Mouse (Mus musculus): ENCODE measurements around the gene Gm7324.
"Not testable (repeated sequence)": the region's sequence is repeated elsewhere in the genome, so short reads cannot be mapped to it uniquely, and the experiment has no call there.

The Gm7324 gene

GRCm38 (mm10) chr14:43697621-43698020, at the start of gene Gm7324:
Gene Gm7324 (plus strand): TSS chr14:43697828.
- not testable (repeated sequence) for DNase-seq (ENCODE audit: low spot score)

DNA sequence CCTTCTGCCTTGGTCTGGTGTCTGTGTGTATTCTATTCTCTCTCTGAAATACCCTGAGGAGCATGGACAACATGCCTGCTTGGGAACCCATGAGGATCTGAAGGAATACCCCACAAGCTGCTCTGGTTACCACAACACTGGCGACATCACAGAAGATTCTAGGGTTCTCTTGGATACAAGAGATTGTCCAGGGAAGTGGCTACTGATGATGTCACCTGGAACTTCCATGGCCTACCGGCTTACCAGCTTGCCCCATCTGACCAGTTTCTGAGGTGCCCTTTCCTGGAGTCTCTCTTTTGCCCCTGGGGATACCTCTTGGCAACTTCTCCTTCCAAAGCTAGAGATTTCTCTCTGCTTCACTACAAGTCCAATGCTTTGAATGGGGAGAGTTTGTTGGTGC, 20.5 kb upstream of the Gm7324 start, which contains the start of gene Gm8165:
Gene Gm8165, minus strand, starts transcription at position 101 of the 400 bp plus-strand sequence.
- DNase-seq (ENCODE audit: low spot score), result not testable (repeated sequence)

DNA sequence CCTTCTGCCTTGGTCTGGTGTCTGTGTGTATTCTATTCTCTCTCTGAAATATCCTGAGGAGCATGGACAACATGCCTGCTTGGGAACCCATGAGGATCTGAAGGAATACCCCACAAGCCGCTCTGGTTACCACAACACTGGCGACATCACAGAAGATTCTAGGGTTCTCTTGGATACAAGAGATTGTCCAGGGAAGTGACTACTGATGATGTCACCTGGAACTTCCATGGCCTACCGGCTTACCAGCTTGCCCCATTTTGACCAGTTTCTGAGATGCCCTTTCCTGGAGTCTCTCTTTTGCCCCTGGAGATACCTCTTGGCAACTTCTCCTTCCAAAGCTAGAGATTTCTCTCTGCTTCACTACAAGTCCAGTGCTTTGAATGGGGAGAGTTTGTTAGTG, 29.8 kb downstream of the Gm7324 start, which contains the start of gene Gm16506:
Gene Gm16506, minus strand, starts transcription at position 101 of the 400 bp plus-strand sequence.
- not testable (repeated sequence) for DNase-seq (ENCODE audit: low spot score)

GRCm38 (mm10) chr14:43747566-43747965, 49.9 kb downstream of the Gm7324 start, which contains the start of gene Gm6526:
Gene Gm6526 (plus strand): TSS chr14:43747866.
- not testable (repeated sequence) for DNase-seq (ENCODE audit: low spot score)
